Mouse (Mus musculus) neutrophil, adult 59 days (primary cell): ENCODE data around the gene Nr2c2. TPM values are rescaled to one million over a fixed set of nuclear protein-coding genes. Genes with fewer than 3 reads are reported as not detected.

Experiments used
- total RNA-seq, 2 experiments: library from RNA; stranded (reverse); gene quantifications; 1 replicate in 1 of 2; 2 replicates in 1 of 2; pipeline ENCODE4 v1.2.4; 2023

The Nr2c2 gene
- 10 to 100 TPM; 59.8 to 62.4 TPM for total RNA-seq

GRCm38 (mm10) chr6:92091130-92091591, at the start of gene Nr2c2:
Gene Nr2c2, plus strand, starts transcription at chr6:92091390.

DNA sequence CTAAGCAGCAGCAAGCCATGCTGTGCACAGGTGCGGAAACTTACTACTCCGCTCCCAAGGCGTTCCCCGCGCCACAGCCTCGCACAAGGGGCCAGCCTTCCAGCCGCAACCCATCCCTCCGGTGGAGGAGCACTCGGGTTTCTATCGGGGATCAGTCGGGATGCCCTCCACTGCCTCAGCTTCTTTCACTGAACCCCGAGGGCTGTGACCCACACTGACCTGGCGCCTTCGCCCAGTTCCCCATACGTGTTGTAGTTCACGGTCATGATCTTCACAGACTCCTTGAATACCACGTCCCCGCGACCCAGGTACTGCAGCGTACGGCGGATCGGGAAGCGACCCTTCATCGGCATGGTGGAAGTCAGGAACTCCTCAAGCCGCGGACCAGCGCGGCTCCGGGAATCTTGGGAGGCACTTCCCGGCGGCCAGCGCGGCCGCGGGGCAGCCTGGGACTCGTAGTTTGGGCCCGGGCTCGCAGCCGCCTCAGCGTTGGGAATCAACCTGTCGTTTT, 92.5 kb downstream of the Nr2c2 start, which contains the start of gene Mrps25:
Gene Mrps25 (minus strand): TSS at position 413 of the 511 bp plus-strand sequence.

DNA sequence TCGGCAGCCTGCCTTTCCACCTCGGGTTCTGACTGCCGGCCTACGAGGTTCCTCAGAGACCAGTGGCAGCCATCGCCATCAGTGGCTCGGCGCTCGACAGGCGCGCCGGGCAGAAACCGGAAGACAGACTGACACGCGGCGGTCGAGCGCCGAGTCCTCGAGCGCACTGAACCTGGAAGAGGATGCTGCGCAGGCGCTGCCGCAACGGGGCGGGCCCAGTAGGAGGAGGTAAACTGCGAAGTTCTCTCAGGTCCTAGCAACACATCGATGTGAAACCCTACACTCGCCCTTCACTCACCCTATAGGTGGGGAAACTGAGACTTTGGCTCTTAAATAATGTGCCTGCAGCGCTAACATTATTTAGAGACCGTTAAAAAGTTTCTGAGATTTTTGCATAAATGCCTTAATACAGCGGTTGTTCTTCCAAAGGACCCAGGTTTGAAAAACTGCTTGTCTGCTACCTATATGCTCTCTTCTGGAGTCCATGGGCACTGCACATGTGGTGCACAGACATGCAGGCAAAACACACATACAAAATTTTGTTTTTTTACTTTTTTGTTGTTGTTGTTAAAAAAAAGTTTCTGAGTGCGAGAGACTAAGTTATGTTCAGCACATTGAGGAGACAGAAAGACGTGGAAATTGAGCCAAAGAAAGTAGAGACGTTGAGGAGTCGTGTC, 123.7 kb downstream of the Nr2c2 start, which contains the start of gene Rbsn:
Gene Rbsn (minus strand): TSS at position 153 of the 677 bp plus-strand sequence.

Other genes starting within 250 kb of the Nr2c2 start
- gene Ccdc174, start 213.3 kb upstream of the Nr2c2 start, total RNA-seq: 10 to 100 TPM; 24.1 to 30.4 TPM
- gene 4930590J08Rik, start 188.6 kb upstream of the Nr2c2 start, total RNA-seq: under 1 TPM; 0.64 to 0.97 TPM
- gene Fgd5, start 112.5 kb upstream of the Nr2c2 start, total RNA-seq: under 1 TPM; 0.07 to 0.11 TPM
- gene Mrps25, start 92.6 kb downstream of the Nr2c2 start, total RNA-seq: 10 to 100 TPM in 1 of 2 experiments, 1 to 10 TPM in 1; 7.5 to 13.5 TPM
- gene Rbsn, start 123.5 kb downstream of the Nr2c2 start, total RNA-seq: 10 to 100 TPM; 18.0 to 18.5 TPM
- gene Trh, start 153.3 kb downstream of the Nr2c2 start, total RNA-seq: not detected